Mouse (Mus musculus) T-cell, adult 2 months (primary cell): ENCODE results near the gene Msantd1.

ENCODE experiments used
- DNase-seq: peaks from one replicate; pipeline ENCODE4 v3.0.0; 2022; ENCODE audit warnings: low spot score

Gene Msantd1

GRCm38 (mm10) chr5:34972471-34972870 is 64.7 kb downstream of the Msantd1 start:
- no peak for DNase-seq
